Mouse (Mus musculus): ENCODE measurements around the gene Ugt1a9.

Ugt1a9 gene

DNA sequence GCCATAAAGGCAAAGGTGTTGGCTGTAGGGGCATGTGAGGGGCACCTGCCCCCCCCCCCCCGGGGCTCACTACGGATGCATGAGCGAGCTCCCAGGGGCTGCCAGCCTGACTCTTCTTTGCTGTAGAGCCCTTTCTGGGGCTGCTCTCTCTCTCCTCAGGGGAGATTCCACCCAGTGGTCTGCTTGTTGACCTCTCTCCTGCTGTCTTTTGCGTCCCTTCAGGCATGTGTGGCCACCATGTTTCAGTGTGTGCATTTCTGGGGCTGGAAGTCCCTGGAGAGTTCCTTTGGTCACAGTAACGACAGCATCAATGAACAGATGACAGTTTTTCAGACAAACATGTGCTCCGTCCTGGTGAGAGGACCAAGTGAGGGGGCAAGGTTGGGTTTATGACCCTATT, 187.8 kb downstream of the Ugt1a9 start:
- DNase-seq (ENCODE audit: low read depth, low spot score), result no peak

DNA sequence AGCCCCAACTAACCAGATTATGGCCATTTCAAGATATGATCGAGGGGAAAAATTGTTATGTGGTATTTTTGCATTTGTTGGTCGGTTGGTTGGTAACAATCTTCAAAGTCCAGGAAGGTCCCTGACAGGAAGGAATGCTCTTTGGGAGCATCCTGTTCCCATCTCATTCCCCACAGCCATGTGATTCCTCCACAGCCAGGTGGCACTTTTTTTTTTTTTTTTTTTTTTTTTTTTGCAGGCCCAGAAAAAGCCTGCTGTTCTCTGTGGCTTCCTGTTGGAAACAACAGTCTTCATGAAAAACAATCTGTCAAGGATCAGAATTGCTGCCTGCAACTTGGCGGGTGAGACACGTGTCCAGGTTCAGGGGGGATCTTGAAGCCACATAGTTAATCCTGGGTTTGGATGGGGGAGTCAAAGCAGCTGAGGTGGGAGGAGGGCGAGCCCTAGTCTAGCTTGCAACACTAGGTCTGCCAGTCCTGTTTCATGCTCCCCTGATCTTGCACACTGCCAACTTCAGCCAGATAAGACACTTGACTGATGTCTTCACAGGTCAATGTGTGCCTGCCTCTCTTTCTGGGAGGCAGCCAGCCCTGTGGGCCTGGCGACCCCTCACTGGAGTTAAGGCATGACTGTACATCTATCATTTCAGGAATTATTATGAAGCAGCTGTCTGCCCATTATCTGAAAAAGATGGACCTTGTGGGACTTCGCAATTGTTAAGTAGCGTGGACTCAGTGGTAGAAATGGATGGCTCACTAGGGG, 188.5 kb downstream of the Ugt1a9 start:
- no peak for DNase-seq (ENCODE audit: low read depth, low spot score)

DNA sequence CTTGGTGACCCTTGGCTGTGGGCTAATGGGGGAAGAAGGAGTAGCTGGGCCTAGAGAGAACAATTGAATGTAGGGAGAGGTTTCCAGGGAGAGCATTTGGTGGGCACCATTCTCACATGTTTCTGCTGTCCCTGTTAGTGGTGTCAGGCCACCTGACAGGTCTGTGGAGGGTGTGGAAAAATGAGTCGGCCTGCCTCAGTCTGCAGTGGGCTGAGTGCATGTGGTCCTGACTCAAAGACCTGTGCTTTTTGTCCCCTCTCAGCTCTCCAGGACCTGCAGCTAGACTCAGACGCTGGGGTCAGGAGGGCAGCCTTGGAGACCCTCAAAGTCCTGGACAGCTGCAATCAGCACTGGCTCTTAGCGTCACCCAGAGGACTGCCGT, 189.0 kb downstream of the Ugt1a9 start:
- no peak for DNase-seq (ENCODE audit: low read depth, low spot score)

DNA sequence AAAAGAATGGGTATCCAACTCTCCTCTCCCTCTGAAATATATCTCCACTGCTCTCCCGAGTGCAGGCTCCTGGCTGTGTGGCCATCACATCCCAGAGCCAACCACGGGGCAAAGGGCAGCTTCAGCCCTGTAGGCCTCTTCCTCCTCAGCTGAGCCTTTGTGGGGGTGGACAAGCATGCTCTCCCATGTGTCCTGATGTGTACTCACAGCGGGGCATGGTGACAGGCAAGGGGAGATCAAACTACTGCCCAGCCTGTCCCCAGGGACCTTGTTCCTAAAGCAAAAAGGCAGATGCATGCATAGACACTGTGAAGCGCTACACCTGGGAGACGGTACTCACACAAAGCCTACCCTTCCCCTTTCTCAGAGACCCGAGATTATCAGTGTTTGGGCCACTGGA, 189.5 kb downstream of the Ugt1a9 start:
- no peak for DNase-seq (ENCODE audit: low read depth, low spot score)

DNA sequence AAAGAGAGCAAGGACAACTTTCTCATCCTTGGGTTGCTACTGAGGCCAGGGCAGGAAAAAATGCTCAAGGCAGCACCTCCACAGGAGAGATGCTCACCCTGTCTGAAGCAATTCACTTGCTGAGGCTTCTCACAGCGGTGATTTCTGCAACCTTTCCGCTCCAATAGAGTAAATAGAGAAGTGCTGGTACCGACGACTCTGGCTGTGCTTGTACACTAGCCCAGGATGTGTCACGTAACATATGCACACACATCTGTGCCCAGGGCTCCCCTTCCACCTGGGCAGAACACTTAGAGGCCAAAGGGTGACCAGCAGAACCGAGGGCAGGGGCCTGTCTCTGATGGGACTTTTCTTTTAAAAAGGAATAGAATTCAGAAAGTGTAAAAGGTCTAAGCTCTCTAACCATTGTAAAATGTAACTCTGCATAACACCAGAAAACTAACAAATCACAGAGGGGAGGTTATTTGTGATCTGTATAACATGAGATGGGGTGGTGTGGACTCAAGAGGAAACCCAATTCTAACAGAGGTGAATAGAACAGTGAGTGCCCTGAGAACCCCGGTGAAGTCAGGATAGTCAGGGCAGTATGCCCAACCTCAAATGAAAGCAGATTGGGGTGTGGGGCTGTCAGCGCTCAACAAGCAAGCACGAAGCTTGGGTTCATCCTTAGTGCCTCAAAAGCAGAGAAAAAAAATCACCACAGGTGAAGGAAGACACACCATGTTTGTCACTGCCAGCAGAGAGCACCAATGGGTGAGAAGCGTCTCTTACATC, 190.2 kb downstream of the Ugt1a9 start:
- DNase-seq (ENCODE audit: low read depth, low spot score), result no peak

DNA sequence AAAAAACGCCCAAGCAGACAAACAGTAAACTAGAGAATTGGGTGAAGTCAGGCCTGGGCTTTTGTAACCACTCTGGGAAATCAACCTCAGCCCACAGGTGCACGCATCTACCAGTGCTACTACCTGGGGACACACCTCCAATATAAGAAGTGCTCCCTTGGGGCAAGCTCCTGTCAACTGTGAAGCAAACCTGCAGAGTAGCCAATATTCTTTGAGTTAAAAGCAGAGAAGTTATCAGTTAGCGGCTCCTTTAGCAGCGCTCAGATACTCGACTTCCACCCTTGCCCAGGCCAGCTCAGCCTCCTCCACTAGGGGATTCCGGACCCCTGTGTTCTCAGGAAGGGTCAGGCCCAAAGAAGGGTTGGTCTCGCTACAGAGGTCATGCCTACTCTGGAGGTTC, 191.1 kb downstream of the Ugt1a9 start:
- no peak for DNase-seq (ENCODE audit: low read depth, low spot score)

DNA sequence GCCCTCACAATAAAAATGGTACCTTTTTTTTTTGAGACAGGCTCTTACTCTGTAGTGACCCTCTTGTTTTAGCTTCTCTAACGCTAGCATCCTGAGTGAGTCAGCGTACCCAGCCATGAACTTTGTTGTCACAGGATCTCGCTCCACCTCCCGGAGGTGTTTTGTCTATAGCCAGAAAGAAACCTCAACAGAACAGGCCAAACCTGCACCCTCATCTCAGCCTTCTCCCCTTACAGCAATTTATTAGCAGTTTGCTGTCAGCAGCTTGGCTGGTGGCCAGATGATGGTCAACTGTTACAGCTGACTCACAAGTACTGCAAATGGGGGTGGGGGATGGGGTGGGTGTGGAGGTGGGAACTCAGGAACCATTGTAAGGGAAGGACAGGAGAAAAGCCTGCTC, 191.7 kb downstream of the Ugt1a9 start:
- no peak for DNase-seq (ENCODE audit: low read depth, low spot score)

DNA sequence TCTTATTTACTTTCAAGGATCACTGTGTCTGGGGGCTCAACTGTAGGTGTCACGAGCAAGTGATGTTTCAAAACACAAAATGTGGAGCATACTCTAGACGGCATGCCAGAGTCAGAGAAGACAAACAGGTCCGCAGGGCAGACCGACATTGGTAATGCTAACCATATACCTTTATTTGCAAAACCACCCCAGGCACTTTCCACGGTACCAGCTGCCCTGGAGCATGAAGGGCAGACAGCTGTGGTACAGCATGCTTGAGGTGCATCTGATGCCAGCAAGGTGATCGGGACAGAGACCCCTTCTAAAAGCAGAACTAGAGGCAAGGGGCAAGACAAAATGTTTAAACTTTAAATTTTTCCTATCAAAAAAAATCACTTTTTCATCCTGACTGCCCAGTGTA, 192.4 kb downstream of the Ugt1a9 start:
- DNase-seq (ENCODE audit: low read depth, low spot score), result no peak

DNA sequence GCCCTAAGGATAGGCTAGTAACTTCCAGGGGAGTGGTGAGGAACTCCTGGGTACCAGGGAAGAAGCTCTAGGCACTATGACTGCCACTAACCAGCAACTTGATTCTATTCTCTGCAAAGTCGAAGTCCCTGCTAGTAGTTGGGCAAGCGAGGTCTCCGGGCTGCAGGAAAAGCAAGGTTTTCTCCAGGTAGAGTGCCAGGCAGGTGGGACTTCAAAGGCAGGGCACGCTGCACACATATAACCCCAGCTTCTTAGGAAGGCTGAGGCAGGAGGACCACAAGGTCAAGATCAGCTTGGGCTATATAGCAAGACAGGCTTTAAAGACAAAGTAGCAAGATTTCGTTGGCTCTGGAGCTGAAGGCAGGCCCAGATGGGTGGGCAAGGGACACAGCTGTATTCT, 193.2 kb downstream of the Ugt1a9 start:
- no peak for DNase-seq (ENCODE audit: low read depth, low spot score)

DNA sequence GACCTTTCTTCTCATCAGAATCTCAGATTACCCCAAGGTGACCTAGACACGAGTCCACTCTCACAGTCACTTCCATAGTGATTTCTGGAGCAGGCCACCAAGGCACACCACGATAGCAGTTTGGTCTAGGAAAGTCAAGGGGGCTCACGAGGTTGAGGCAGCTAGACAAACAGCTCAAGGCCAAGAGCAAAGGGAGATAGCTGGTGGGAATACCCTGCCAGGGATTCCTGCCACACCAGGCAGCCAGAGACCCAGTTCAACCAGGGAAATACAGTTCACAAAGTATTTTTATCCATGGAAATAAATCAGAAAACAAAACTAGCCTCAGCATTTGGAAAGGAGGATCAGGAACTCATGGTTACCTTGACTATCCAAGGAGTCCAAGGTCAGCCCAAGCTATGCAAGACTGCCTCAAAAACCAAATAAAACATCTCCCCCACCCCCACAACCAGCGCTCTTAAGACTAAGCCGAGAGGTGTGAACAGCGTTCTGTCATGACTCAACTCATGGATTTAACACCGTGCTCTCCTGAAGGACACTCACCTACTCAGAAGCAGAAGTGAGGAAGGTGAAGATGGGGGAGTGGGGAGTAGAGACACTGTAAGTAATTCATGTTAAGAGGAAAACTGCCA, 193.8 kb downstream of the Ugt1a9 start:
- DNase-seq (ENCODE audit: low read depth, low spot score), result no peak

DNA sequence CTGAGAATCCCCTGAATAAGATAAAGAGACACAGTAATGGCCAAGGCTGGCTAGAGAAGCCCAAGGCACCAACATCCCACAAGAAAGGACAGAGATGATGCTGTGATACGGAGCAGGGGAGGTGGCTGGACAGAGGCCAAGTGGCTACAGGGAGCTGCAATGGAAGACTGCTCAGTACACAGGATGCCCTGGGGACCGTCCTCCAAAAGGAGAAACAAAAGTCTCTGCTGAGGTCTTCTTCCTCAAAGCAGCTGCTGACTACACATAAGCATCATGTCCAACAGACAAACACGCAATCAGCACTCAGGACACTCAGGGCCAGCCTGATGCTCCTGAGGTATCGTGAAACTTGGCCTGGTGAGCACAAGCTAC, 194.3 kb downstream of the Ugt1a9 start:
- DNase-seq (ENCODE audit: low read depth, low spot score), result no peak

DNA sequence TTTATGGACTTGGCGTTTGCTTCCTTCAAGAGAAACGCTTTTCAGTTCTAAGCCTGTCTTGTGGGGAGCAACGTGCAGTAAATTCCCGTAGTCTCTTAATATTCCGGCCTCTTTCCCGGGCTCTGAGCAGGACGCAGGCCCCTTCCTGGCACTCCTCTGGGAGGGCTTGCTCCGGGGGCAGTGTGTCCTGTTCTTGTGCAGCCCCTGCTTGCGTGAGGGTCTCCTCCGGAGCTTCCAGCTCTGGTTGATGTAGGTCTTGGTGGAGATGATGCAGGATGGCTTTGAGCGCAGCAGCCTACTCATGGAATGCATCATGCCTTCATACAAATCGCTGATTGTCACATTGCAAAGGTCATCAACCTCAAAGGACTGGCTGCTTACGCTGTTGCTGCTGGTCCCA, 195.5 kb downstream of the Ugt1a9 start:
- no peak for DNase-seq (ENCODE audit: low read depth, low spot score)

DNA sequence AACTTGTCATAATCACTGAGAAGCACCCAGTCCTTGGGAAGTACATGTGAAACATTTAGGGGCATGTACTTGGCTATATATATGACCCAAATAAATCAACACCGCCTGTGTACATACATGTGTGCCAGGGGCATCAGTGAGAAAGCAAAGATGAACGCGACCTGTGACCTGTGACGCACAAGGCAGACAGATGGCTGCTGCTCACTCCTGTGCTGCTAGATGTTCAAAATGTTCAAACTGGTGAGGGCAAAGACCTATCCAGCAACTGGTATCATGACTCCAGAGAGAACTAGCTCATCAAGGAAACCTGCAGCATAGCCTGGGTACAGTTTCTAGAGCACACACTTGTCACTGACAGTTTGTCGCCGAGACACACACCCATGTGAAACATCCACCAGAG, 196.9 kb downstream of the Ugt1a9 start:
- no peak for DNase-seq (ENCODE audit: low read depth, low spot score)

DNA sequence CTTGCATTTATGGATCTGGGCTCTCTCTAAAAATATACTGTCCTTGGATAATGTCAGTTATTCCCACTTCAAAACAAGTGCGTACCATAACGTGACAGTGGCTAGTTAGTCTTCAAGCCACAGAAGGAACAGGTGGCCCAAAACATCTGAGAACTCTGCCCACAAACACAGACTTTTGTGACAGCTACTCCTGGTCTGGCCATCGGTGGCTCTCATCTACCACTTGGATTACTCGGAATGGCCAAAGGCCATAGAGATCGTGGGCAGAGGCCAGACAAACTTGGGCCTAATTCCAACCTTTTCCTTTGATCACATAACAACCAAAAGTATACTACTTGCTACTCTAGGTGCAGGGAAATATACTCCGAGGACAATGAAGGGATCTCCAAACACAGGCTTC, 197.5 kb downstream of the Ugt1a9 start:
- DNase-seq (ENCODE audit: low read depth, low spot score), result no peak
